In the genomic region with DNA sequence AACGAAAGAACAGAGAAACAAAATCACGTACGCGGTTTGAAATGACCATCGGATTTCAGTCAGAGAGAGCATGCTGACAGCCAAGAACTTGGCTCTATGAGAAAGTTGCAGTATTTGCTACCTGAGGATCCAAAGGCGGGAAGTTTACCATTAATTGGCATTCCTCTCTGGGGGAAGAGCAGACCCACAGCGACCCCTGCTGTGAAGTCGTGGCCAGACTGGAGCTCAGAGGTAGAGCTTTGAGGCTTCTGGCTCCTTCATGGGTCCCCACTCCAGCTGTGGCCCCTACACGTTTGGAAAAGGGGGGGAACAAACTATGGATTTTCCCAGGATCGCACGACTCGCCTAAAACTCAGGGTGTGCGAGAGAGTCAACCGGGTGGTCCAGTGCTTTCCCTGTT, we compare ENCODE assay signal across 11 mouse cellular contexts. TPM values are rescaled to one million over a fixed set of nuclear protein-coding genes. Genes with fewer than 3 reads are reported as not detected.
A peak's percentile ranks its signal among the peaks of the same experiment; 100 is the strongest.
DNase-seq lines count a peak whose midpoint lies in the region; ATAC-seq and TF ChIP-seq lines count a peak whose summit lies in the region.
"Had no signal": no experiment of that assay in that cellular context is flagged by ENCODE, and none has a peak within 500 bp of the region (broad histone marks: within the 10 kb centered on the region; RNA-seq: fewer than 3 reads in every experiment).

No protein-coding gene starts in this region.

- no peak for DNase-seq in hindbrain, embryonic 14.5 days (ENCODE audit: low spot score)
- DNase-seq in CD4-positive helper T cell, adult 2 months (ENCODE audit: low read depth, low spot score): peak; percentile 50
- no peak for DNase-seq in gastrocnemius, postnatal 10 days
- no peak for DNase-seq in testis, postnatal 10 days (ENCODE audit: low spot score)
- DNase-seq in left cerebral cortex, postnatal 10 days (ENCODE audit: extremely low spot score in 1 of 2, low spot score in 2 of 2): no peak
- DNase-seq: adrenal gland, adult 2 months had no signal

- peak overlapping the region; percentile 15; the same call in 1 of the 2 replicates for H3K4me2 ChIP-seq in hindbrain, embryonic 15.5 days
- H3K4me2 ChIP-seq in hindbrain, embryonic 14.5 days (replicated peaks): no peak overlapping the region

- H3K27ac ChIP-seq in hindbrain, embryonic 15.5 days (replicated peaks): no peak overlapping the region
- no peak overlapping the region for H3K27ac ChIP-seq in hindbrain, embryonic 14.5 days
- H3K27ac ChIP-seq in bone marrow, adult 2 months (ENCODE audit: control insufficient read depth, insufficient read depth, low read depth, low read length, poor library complexity): no peak overlapping the region

- intact Hi-C loops in left cerebral cortex, postnatal 10 days (cut with DNase I): no loop called here

- no peaks in the 10 kb centered on the region for H3K36me3 ChIP-seq in hindbrain, embryonic 15.5 days
- H3K36me3 ChIP-seq in hindbrain, embryonic 14.5 days (replicated peaks; ENCODE audit: control insufficient read depth, insufficient read depth): no peaks in the 10 kb centered on the region

- ATAC-seq in hindbrain, embryonic 15.5 days (ENCODE audit: low FRiP score, low read depth): no peak
- ATAC-seq in hindbrain, embryonic 14.5 days (ENCODE audit: low FRiP score): no peak
- ATAC-seq in megakaryocyte progenitor cell, adult 5-6 weeks (replicated peaks; ENCODE audit: poor library complexity): peak; percentile 86

- no peak overlapping the region for H3K9ac ChIP-seq in hindbrain, embryonic 15.5 days
- H3K9ac ChIP-seq in hindbrain, embryonic 14.5 days: no peak overlapping the region

- peak; percentile 64 for TF ChIP-seq CTCF in bone marrow, adult 2 months (IDR thresholded peaks at IDR 0.05; ENCODE audit: control insufficient read depth, insufficient read depth, low read length)

- no peak for TF ChIP-seq POLR2A in bone marrow, adult 2 months (IDR thresholded peaks at IDR 0.05; ENCODE audit: borderline replicate concordance, control insufficient read depth, low read depth, low read length)

- H3K4me3 ChIP-seq in hindbrain, embryonic 15.5 days: no peak overlapping the region
- H3K4me3 ChIP-seq in hindbrain, embryonic 14.5 days (replicated peaks; ENCODE audit: low read length): no peak overlapping the region
- H3K4me3 ChIP-seq in bone marrow, adult 2 months (replicated peaks; ENCODE audit: control insufficient read depth, low read depth, low read length): no peak overlapping the region

- 48% methylated on average over 14 of the region's 14 CpGs for WGBS in hindbrain, embryonic 15.5 days
- WGBS in hindbrain, embryonic 14.5 days: 43% methylated on average over 14 of the region's 14 CpGs
- WGBS in bone marrow, adult 2 months: 46% methylated on average over 14 of the region's 14 CpGs

- H3K4me1 ChIP-seq in hindbrain, embryonic 15.5 days (replicated peaks): no peaks in the 10 kb centered on the region
- no peaks in the 10 kb centered on the region for H3K4me1 ChIP-seq in hindbrain, embryonic 14.5 days (replicated peaks; ENCODE audit: control insufficient read depth, insufficient read depth, low read length)
- H3K4me1 ChIP-seq in bone marrow, adult 2 months (ENCODE audit: control insufficient read depth, insufficient read depth, low read length): no peaks in the 10 kb centered on the region

- H3K27me3 ChIP-seq in hindbrain, embryonic 15.5 days: no peaks in the 10 kb centered on the region
- H3K27me3 ChIP-seq in hindbrain, embryonic 14.5 days (ENCODE audit: control insufficient read depth, insufficient read depth, low read length): no peaks in the 10 kb centered on the region

- no peaks in the 10 kb centered on the region for H3K9me3 ChIP-seq in hindbrain, embryonic 15.5 days
- H3K9me3 ChIP-seq in hindbrain, embryonic 14.5 days (ENCODE audit: control insufficient read depth, low read length): no peaks in the 10 kb centered on the region

RNA-seq across cellular contexts. Expression of gene Tcstv3, which starts 3.1 kb away (rescaled TPM):
- polyA plus RNA-seq in hindbrain, embryonic 15.5 days (2015; fragmentation: Nextera tagmentation; extraction: Ambion mirVana): not detected in 2 replicates
- not detected in 2 replicates for polyA plus RNA-seq in hindbrain, embryonic 14.5 days (2014; fragmentation: Nextera tagmentation; extraction: Ambion mirVana)
- not detected in 2 replicates for polyA plus RNA-seq in bone marrow, adult 2 months (2011; ENCODE audit: insufficient read depth, insufficient read length, low replicate concordance, missing spikeins)
- not detected in 2 replicates for total RNA-seq in megakaryocyte progenitor cell, adult 5-6 weeks (2015)
- not detected in 2 replicates for total RNA-seq in megakaryocyte progenitor cell, adult 5-6 weeks (2017)
- not detected for total RNA-seq in gastrocnemius, postnatal 10 days (2021)
- not detected for total RNA-seq in left cerebral cortex, postnatal 10 days (2021)
- total RNA-seq: adrenal gland, adult 2 months had no signal
- polyA plus RNA-seq: adrenal gland, adult 2 months; gonadal fat pad, adult 2 months; neural tube, embryonic 14.5 days had no signal

RNA-seq across cellular contexts. Expression of gene BC147527, which starts 13.4 kb away (rescaled TPM):
- 0.37 TPM in 1 of 2 replicates, not detected in the other for polyA plus RNA-seq in hindbrain, embryonic 15.5 days (2015; fragmentation: Nextera tagmentation; extraction: Ambion mirVana)
- not detected in 2 replicates for polyA plus RNA-seq in hindbrain, embryonic 14.5 days (2014; fragmentation: Nextera tagmentation; extraction: Ambion mirVana)
- 4.8 and 24.3 TPM in 2 replicates for polyA plus RNA-seq in bone marrow, adult 2 months (2011; ENCODE audit: insufficient read depth, insufficient read length, low replicate concordance, missing spikeins)
- 8.0 and 14.7 TPM in 2 replicates for total RNA-seq in megakaryocyte progenitor cell, adult 5-6 weeks (2015)
- 22.3 and 23.6 TPM in 2 replicates for total RNA-seq in megakaryocyte progenitor cell, adult 5-6 weeks (2017)
- not detected for total RNA-seq in gastrocnemius, postnatal 10 days (2021)
- not detected for total RNA-seq in left cerebral cortex, postnatal 10 days (2021)
- total RNA-seq: adrenal gland, adult 2 months had no signal
- polyA plus RNA-seq: adrenal gland, adult 2 months; neural tube, embryonic 14.5 days had no signal

RNA-seq across cellular contexts. Expression of gene AF067061, which starts 50.7 kb away (rescaled TPM):
- not detected in 2 replicates for polyA plus RNA-seq in hindbrain, embryonic 15.5 days (2015; fragmentation: Nextera tagmentation; extraction: Ambion mirVana)
- not detected in 2 replicates for polyA plus RNA-seq in hindbrain, embryonic 14.5 days (2014; fragmentation: Nextera tagmentation; extraction: Ambion mirVana)
- 1.7 TPM in 1 of 2 replicates, not detected in the other for polyA plus RNA-seq in bone marrow, adult 2 months (2011; ENCODE audit: insufficient read depth, insufficient read length, low replicate concordance, missing spikeins)
- not detected in 2 replicates for total RNA-seq in megakaryocyte progenitor cell, adult 5-6 weeks (2015)
- total RNA-seq in megakaryocyte progenitor cell, adult 5-6 weeks (2017): not detected in 2 replicates
- not detected for total RNA-seq in gastrocnemius, postnatal 10 days (2021)
- not detected for total RNA-seq in left cerebral cortex, postnatal 10 days (2021)
- total RNA-seq: adrenal gland, adult 2 months had no signal
- polyA plus RNA-seq: adrenal gland, adult 2 months; gonadal fat pad, adult 2 months; neural tube, embryonic 14.5 days had no signal

Comparison
In these comparisons a context has a peak if more than half of its experiments do, and no peak if none do; other contexts are left out.
1. RNA of gene BC147527, which starts 13.4 kb away (total RNA-seq): 8.0 to 23.6 TPM in megakaryocyte progenitor cell, adult 5-6 weeks; not detected in left cerebral cortex, postnatal 10 days and not detected in gastrocnemius, postnatal 10 days; every median in the first group is over 4 times any median in the second.